Mouse (Mus musculus): ENCODE measurements around the gene 2010111I01Rik. TPM values are rescaled to one million over a fixed set of nuclear protein-coding genes. Genes with fewer than 3 reads are reported as not detected.

2010111I01Rik gene
- total and polyA plus RNA-seq, 3 experiments, result 13.3 to 19.8 (median 14.4) TPM

DNA sequence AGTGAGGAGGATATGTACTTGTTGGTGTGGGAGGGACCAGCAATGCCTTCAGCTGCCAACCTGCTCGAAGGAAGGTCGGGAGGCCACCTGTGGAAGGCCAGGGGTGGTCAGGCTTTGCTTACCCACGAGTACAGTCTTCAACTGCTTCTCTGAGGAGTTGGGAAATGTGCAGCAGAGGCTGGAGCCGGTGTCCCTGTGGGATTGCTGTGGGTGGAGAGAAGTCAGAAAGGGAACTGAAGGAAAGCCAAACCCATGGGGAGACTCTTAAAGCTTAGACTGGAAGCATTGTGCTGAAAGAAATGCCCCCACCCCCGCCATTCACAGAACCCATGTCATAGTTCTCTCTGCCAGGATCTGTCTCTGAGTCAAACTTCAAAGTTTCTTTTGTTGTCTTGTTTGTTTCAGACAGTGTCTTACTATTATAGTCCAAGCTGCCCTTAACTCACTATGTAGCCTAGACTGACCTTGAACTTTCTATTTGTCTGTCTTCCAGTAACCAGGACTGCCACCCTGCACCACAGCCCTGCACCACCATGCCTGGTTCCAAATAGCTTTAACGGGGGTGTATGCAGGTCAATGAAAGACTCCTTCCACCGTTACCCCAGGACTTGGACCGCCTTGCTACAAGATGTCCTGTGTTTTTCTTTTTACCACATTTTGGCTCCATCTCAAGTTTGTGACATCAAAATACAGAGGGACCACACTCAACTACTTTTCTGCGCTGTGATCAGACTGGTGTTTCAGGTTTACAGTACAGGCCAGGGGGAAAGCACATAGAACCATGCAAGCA lies 358.8 kb downstream of the 2010111I01Rik start:
- no peaks in the 10 kb centered on the region for H3K79me2 ChIP-seq (replicated peaks; ENCODE audit: control insufficient read depth, extremely low read depth, insufficient read depth, poor library complexity, severe bottlenecking)
- no peaks in the 10 kb centered on the region for H3K9me3 ChIP-seq (replicated peaks; ENCODE audit: low read length)
- TF ChIP-seq JUN (IDR thresholded peaks at IDR 0.05; ENCODE audit: insufficient read depth, low read depth, low read length), result no peak
- no peak for TF ChIP-seq IRF4 (IDR thresholded peaks at IDR 0.05; ENCODE audit: low read depth, low read length)
- TF ChIP-seq TCF12 (IDR thresholded peaks at IDR 0.05; ENCODE audit: low read depth, low read length), result no peak
- no peak for TF ChIP-seq GABPA (IDR thresholded peaks at IDR 0.05; ENCODE audit: insufficient replicate concordance, low read depth, low read length)
- TF ChIP-seq MAX (IDR thresholded peaks at IDR 0.05; ENCODE audit: low read length), result no peak
- no peak for TF ChIP-seq BHLHE40 (IDR thresholded peaks at IDR 0.05; ENCODE audit: low read depth, low read length)
- TF ChIP-seq TBP (conservative IDR thresholded peaks at IDR 0.05; ENCODE audit: low read depth, low read length), result no peak
- TF ChIP-seq ZMIZ1 (IDR thresholded peaks at IDR 0.05; ENCODE audit: low read depth, low read length), result no peak
- TF ChIP-seq PAX5 (IDR thresholded peaks at IDR 0.05; ENCODE audit: low read length), result no peak
- TF ChIP-seq E2F4 (IDR thresholded peaks at IDR 0.05; ENCODE audit: insufficient replicate concordance, low read depth, low read length), result no peak
- TF ChIP-seq USF2 (conservative IDR thresholded peaks at IDR 0.05; ENCODE audit: low read depth, low read length), result no peak
- TF ChIP-seq NRF1 (IDR thresholded peaks at IDR 0.05; ENCODE audit: low read depth, low read length), result no peak
- no peak for TF ChIP-seq CHD1 (IDR thresholded peaks at IDR 0.05; ENCODE audit: low read depth, low read length)
- no peak for DNase-seq (ENCODE audit: extremely low read depth)
- H3K4me1 ChIP-seq (ENCODE audit: control insufficient read depth in 1 of 2, insufficient read depth in 2 of 2), result peaks cover 0 to 10% of the 10 kb centered on the region in 2 experiments; a peak in 2 of 4 replicates
- no peak overlapping the region for H3K9ac ChIP-seq (ENCODE audit: insufficient read depth, low read depth)
- H3K27me3 ChIP-seq (replicated peaks), result no peaks in the 10 kb centered on the region
- dilution Hi-C loops (cut with MboI; ENCODE audit: extremely low pct_ligation_motif_present, extremely low pct_unique_long_range_greater_than_20kb, low sequenced_read_pairs) (no loop called here), in situ Hi-C loops (cut with MboI; ENCODE audit: low pct_ligation_motif_present, low pct_unique_long_range_greater_than_20kb, low sequenced_read_pairs) (no loop called here)
- peaks cover 0 to 36% of the 10 kb centered on the region in 2 experiments for H3K36me3 ChIP-seq (replicated peaks in 1 of 2; ENCODE audit: control insufficient read depth in 1 of 2, insufficient read depth in 1 of 2, low read length in 1 of 2)
- no peak overlapping the region for H3K27ac ChIP-seq (ENCODE audit: insufficient read depth, low read depth)
- no peak overlapping the region for H3K4me2 ChIP-seq (ENCODE audit: insufficient read depth, low read depth, poor library complexity, severe bottlenecking)
- H3K4me3 ChIP-seq (replicated peaks in 1 of 3; ENCODE audit: low read depth in 2 of 3, low read length in 2 of 3, poor library complexity in 1 of 3), result no peak overlapping the region

DNA sequence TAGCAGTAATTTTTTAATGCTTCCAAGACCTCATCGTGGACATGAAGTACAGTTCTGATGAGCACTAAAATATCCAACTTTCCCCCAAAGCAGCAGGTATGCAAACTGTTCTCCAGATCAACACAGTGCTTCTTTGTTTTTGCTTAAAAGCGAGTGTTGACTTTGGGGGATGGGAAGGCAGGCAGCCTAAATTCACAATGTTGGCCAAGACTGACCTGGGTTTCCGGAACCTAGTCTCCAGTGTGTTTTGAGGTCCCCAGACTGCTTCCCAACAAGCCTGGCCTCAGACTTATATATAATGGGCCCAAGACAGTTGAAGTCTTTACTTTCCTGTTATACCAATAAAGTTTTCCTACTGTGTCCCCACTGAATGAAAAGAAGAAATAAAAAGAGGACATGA lies 359.6 kb downstream of the 2010111I01Rik start:
- Histone ChIP-seq H3K9ac (ENCODE audit: insufficient read depth, low read depth) (no peak overlapping the region), H3K9me3 (replicated peaks; ENCODE audit: low read length) (no peaks in the 10 kb centered on the region), H3K4me2 (ENCODE audit: insufficient read depth, low read depth, poor library complexity, severe bottlenecking) (no peak overlapping the region), H3K4me3 (replicated peaks in 1 of 3; ENCODE audit: low read depth in 2 of 3, low read length in 2 of 3, poor library complexity in 1 of 3) (no peak overlapping the region), H3K4me1 (ENCODE audit: control insufficient read depth in 1 of 2, insufficient read depth in 2 of 2) (peaks cover 0 to 10% of the 10 kb centered on the region in 2 experiments; a peak in 2 of 4 replicates), H3K79me2 (replicated peaks; ENCODE audit: control insufficient read depth, extremely low read depth, insufficient read depth, poor library complexity, severe bottlenecking) (no peaks in the 10 kb centered on the region), H3K27me3 (replicated peaks) (no peaks in the 10 kb centered on the region), H3K36me3 (replicated peaks in 1 of 2; ENCODE audit: control insufficient read depth in 1 of 2, insufficient read depth in 1 of 2, low read length in 1 of 2) (peaks cover 0 to 42% of the 10 kb centered on the region in 2 experiments), H3K27ac (ENCODE audit: insufficient read depth, low read depth) (no peak overlapping the region)
- in situ Hi-C loops (cut with MboI; ENCODE audit: low pct_ligation_motif_present, low pct_unique_long_range_greater_than_20kb, low sequenced_read_pairs) (no loop called here), dilution Hi-C loops (cut with MboI; ENCODE audit: extremely low pct_ligation_motif_present, extremely low pct_unique_long_range_greater_than_20kb, low sequenced_read_pairs) (no loop called here)
- DNase-seq (ENCODE audit: extremely low read depth), result no peak
- TF ChIP-seq SMC3 (IDR thresholded peaks at IDR 0.05; ENCODE audit: low read depth, low read length) (no peak), IRF4 (IDR thresholded peaks at IDR 0.05; ENCODE audit: low read depth, low read length) (no peak), KAT2A (IDR thresholded peaks at IDR 0.05; ENCODE audit: insufficient replicate concordance, low read length) (no peak), POLR2AphosphoS2 (IDR thresholded peaks at IDR 0.05; ENCODE audit: low read depth, low read length) (no peak), ELF1 (IDR thresholded peaks at IDR 0.05; ENCODE audit: low read depth, low read length) (no peak), CTCF (conservative IDR thresholded peaks at IDR 0.05 in 1 of 2, IDR thresholded peaks at IDR 0.05 in 1 of 2; ENCODE audit: low read depth in 2 of 2, low read length in 2 of 2) (no peak), NRF1 (IDR thresholded peaks at IDR 0.05; ENCODE audit: low read depth, low read length) (no peak)

Data from CH12.LX (cell line).